Mouse (Mus musculus) skeletal muscle tissue, adult 2 months (tissue): ENCODE results near the gene Nfkb1.
A peak's percentile ranks its signal among the peaks of the same experiment; 100 is the strongest.

Source experiments
- DNase-seq: peaks from one replicate; pipeline ENCODE4 v3.0.0-alpha.2; 2012; ENCODE audit warnings: low read depth, low spot score

Gene Nfkb1

GRCm38 (mm10) chr3:135691191-135692131 is at the start of gene Nfkb1:
Gene Nfkb1 (minus strand): TSS chr3:135691547.
- peak; percentile 38 for DNase-seq

- DNase-seq = no peak
Measured at GRCm38 (mm10) chr3:135740711-135741110, 49.4 kb upstream of the Nfkb1 start.

- DNase-seq = no peak
Measured at GRCm38 (mm10) chr3:135734736-135735135, 43.4 kb upstream of the Nfkb1 start.

DNA sequence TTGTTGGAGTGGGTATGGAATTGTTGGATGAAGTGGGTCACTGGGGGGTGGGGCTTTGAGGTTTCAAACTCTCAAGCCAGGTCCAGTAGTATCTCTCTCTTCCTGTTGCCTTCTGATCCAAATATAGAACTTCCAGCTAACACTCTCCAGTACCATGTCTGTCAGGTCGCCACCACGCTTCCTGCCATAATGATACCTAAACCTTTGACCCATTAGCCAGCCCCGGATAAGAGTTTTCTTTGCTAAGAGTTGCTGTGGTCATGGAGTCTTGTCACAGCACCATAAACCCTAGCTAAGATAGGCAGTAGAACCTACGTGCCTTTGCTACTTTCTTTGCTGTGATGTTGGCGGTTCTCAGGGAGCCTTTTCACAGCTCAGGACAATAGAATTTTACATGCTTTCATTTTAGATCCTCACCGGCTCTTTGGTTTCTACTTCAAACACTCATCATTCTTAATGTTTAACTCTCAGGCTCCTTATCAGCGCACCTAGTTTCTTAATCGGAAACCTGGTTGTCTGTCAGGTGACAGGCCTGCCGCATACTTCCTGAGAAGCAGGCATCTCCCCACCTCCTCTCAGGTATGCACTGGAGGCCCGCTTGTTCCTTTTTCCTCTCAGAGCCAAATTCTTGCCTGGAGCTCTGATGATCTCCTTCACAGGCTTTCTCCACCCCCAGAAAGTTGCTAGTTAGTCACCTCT is 41.5 kb upstream of the Nfkb1 start:
- DNase-seq = no peak

- peak; percentile 91 for DNase-seq
Measured at GRCm38 (mm10) chr3:135731292-135732047, 40.1 kb upstream of the Nfkb1 start.

DNA sequence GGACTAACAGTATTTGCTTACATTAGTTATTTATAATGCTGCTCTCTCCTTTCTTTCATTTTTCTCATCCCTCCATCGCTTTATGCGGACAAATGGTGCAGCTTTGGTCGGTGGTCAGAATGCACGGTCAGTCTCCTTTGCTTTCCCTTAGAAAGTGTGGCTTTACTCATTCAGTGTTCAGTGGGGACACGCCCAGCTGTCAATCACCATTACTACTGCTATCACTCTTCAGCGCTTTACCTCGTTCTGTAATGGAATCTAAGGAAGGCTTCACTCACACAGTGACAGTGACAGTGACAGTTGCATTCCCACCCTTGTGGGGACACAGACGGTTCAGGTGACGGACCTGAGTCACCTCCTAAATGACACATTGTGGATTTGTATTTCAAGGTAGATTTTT is 39.4 kb upstream of the Nfkb1 start:
- no peak for DNase-seq

- DNase-seq = peak; percentile 72
Measured at GRCm38 (mm10) chr3:135729575-135729974, 38.2 kb upstream of the Nfkb1 start.

GRCm38 (mm10) chr3:135728900-135729299 is 37.6 kb upstream of the Nfkb1 start:
- DNase-seq = peak; percentile 29

DNA sequence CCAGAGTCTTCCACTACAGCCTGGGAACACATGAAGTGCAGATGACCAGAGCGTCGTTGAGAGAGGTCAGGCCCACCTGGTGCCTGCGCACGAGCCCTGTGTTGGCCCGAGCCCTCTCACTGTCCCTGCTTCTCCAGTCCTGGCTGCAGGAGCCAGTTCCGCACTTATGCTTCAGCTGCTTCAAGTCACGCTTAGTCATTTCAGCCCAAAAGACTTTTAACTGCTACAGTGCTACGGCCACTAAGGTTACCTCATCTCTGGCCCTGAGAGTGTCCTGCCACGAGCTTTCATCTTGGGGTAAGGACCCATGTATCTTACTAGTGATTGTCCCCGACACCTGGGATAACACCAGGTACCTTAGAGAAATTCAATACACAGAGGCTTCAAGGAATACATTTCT is 36.0 kb upstream of the Nfkb1 start:
- DNase-seq = no peak

DNA sequence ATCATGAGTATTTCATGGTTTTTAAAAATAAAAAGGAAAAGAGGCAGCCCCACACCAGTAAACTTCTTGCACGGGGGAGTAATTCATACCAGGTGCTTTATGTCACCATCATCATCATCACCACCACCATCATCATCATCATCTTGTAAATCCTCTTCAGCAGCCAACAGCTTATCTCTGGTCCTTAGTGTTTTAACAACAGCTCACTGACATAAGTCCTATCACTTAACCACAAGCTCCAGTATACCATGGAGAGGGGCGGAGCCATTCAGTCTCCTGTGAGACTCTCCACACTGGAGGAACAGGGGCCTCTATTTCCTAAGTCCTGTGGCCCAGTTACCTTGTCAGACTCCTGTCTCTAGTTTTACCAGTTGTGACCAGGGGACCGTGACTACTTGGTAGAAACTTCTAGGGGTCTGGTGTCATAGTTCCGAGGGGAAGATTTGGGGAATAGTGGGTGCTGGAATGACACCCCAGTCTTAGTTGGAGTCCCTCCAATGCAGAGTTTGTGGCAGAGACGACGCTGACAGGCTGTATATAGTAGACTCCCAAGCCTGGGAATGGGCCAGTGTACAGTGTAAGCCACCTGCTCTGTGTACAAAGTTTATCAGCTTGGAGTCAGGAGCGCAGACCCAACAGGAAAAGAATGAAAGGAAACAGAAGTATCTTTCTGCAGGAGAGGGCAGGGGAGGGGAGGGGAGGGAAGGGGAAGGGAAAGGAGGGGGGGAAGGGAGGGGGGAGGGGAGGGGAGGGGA is 35.4 kb upstream of the Nfkb1 start:
- DNase-seq = no peak

DNA sequence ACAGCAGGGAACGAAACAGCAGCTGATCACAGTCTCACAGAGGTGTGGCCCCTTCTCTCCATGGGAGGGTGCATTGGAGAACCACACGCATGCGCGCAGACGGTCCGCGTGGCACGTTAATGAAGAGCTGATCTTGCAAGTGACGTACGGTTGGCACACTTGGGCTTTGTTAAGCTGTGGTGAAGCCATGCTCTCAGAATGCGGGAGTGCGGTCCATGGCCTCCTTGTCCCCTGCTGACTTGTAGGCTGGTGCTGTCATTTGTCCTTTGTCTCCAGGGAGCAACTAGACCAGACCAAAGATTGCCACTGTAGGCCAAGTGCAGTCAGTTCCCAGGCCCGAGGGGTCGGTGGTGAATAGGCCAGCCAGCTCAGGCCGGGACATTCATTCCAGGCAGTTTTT is 34.7 kb upstream of the Nfkb1 start:
- no peak for DNase-seq

- DNase-seq = no peak
Measured at GRCm38 (mm10) chr3:135722104-135722503, 30.8 kb upstream of the Nfkb1 start.

DNA sequence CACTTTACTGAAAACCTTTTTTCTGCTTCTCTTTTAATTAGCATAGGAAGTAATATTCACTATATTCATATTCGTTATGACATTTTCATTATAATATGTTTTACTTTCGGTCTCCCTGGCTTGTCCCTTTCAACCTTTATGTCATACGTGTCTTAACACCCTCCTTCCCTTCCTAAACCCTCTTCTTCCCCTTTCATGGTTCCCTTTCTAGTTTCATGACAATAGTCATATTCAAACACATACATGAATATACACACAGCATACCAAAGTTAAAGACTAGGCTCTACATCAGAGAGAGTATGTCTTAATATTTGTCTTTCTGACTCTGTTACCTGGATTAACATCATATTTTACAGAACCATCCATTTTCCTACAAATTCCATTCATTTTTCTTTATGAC is 28.6 kb upstream of the Nfkb1 start:
- no peak for DNase-seq

DNA sequence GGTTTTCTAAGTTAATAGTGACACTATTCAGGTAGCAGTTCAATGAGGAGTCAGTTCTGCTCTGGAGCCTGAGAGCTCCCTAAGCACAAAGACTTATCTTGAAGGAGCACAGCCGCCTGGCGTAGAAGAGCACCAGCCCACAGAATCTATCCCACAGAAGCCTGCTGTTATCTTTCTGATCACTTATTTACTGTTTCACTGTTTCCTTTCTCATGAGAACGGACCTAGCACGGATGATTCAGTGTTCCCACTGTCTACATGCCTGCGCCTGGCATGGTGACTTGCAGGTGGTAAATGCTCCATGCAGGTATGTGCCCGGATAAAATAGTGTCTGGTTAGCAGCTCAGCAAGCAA is 27.8 kb upstream of the Nfkb1 start:
- no peak for DNase-seq

GRCm38 (mm10) chr3:135718323-135719178 is 27.2 kb upstream of the Nfkb1 start:
- no peak for DNase-seq

GRCm38 (mm10) chr3:135713016-135713950 is 21.9 kb upstream of the Nfkb1 start:
- no peak for DNase-seq

DNA sequence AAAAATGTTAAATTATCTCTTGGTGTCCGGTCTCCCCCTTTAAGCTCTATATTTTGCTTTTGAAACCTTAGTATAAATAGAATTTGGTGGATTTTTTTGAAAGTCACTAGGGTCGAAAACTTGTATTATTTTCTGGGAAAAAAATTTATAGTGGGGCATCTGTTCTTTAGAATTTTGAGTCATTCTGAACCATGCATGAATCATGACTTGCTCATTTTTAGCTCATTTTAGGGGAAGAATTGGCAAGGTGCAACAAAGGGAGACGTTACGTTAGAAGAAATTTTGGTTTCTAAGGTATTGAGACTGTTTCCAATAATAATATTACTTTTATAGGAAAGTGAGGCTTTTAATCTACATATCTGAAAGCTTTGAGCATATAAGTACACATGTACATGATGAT is 20.3 kb upstream of the Nfkb1 start:
- no peak for DNase-seq

- DNase-seq = no peak
Measured at GRCm38 (mm10) chr3:135711040-135711570, 19.8 kb upstream of the Nfkb1 start.

DNA sequence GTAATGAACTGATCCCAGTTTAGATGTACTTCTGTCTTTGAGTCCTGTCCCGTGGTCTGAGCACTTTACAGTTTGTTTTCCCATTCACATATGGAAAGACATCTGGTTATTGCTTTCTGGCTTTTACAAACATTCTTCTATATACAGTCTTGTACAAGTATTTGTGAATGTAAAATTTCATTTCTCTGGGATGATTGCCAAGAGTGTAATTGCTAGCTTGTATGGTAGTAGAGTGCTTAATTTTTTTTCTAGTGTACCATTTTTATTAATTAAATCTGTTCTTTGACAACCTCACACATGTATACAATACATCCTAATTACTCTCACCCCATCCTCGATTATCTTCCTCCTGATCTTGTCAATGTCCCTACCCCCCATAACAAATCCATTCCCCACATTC is 12.0 kb upstream of the Nfkb1 start:
- DNase-seq = no peak
